Mouse (Mus musculus): Measurements from ENCODE around the gene Gm21440. TPM values are rescaled to one million over a fixed set of nuclear protein-coding genes. Genes with fewer than 3 reads are reported as not detected.
"Not testable (repeated sequence)": the region's sequence is repeated elsewhere in the genome, so short reads cannot be mapped to it uniquely, and the experiment has no call there.

Gm21440 gene
- polyA plus RNA-seq (2012; ENCODE audit: insufficient read depth, low replicate concordance), result not detected in 2 replicates

DNA sequence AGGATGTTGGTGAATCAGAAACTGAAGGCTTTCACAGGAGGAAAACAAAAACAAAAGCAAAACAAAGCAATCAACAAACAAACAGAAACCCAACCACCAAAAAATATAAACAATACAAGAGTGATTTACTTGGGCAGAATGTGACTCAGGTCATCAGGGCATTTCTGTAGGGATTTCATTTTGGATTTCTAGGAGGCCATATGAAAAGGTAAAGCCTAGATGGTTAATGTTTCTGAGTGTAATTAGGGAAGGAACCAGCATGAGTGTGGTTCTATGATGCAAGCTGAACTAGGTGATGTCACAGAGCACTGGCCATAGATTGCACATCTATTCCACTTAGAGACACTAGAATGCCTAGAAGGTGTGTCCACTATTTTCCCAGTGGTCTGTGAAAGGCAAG, at the start of gene Gm21440, which contains the start of gene Gm21454:
TSS of gene Gm21440 (plus strand) at position 301 of the 400 bp plus-strand sequence.
TSS of gene Gm21454 (plus strand) at position 352 of the 400 bp plus-strand sequence.
- H3K9me3 ChIP-seq; H3K4me3 ChIP-seq (replicated peaks); H3K27me3 ChIP-seq (replicated peaks); H3K4me1 ChIP-seq; H3K36me3 ChIP-seq (replicated peaks; ENCODE audit: low read length): not testable (repeated sequence)

DNA sequence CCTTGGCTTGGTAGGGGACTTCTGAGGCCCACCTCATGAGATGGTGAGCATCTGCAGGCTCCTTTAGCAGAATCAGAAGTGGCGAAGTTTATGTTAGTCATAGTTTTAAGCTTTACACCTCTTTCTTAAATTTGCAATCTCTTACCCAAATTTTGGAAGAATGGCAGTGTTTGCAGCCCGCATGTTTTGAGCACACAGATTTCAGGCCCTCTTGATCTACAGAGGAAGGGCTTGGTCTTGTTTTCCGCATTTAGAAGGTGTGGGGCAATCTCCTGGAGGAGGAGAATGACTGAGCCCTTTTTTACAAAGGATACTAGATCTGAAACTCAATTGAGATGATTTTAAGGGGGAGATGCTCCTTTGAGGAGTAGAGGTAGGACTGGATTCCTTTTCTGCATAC, 28.4 kb upstream of the Gm21440 start, which contains the start of gene Gm21828:
TSS of gene Gm21828 (minus strand) at position 101 of the 400 bp plus-strand sequence.
- not testable (repeated sequence) for H3K4me1 ChIP-seq; H3K4me3 ChIP-seq (replicated peaks); H3K9me3 ChIP-seq; H3K27me3 ChIP-seq (replicated peaks); H3K36me3 ChIP-seq (replicated peaks; ENCODE audit: low read length)

Other genes starting within 250 kb of the Gm21440 start
- gene Gm20807, start 209.5 kb upstream of the Gm21440 start, polyA plus RNA-seq (2012; ENCODE audit: insufficient read depth, low replicate concordance), result not detected in 2 replicates
- gene Gm21891, start 118.9 kb upstream of the Gm21440 start, polyA plus RNA-seq (2012; ENCODE audit: insufficient read depth, low replicate concordance), result not detected in 2 replicates
- not detected in 2 replicates for gene Gm21425, start 90.4 kb upstream of the Gm21440 start, polyA plus RNA-seq (2012; ENCODE audit: insufficient read depth, low replicate concordance)
- not detected in 2 replicates for gene Gm21828, start 28.5 kb upstream of the Gm21440 start, polyA plus RNA-seq (2012; ENCODE audit: insufficient read depth, low replicate concordance)
- not detected in 2 replicates for gene Gm21454, start 51 bp downstream of the Gm21440 start, polyA plus RNA-seq (2012; ENCODE audit: insufficient read depth, low replicate concordance)
- not detected in 2 replicates for gene Gm21725, start 96.7 kb downstream of the Gm21440 start, polyA plus RNA-seq (2012; ENCODE audit: insufficient read depth, low replicate concordance)
- not detected in 2 replicates for gene Gm21866, start 213.2 kb downstream of the Gm21440 start, polyA plus RNA-seq (2012; ENCODE audit: insufficient read depth, low replicate concordance)
- not detected in 2 replicates for gene Gm20773, start 241.6 kb downstream of the Gm21440 start, polyA plus RNA-seq (2012; ENCODE audit: insufficient read depth, low replicate concordance)

Measured in megakaryocyte, embryonic 14.5 days (primary cell).